Mouse (Mus musculus) intestine, postnatal 0 days (tissue): Measurements from ENCODE around the gene Slc25a23. TPM values are rescaled to one million over a fixed set of nuclear protein-coding genes. Genes with fewer than 3 reads are reported as not detected.

Experiments used
- ATAC-seq: fragments of 200-750 bp; cut with Nextera tagmentation; 2 replicates; pipeline ENCODE4 v1.8.0; 2017; ENCODE audit warnings: mild to moderate bottlenecking, moderate TSS enrichment, moderate library complexity
- H3K27ac ChIP-seq: fragments of 300-500 bp; sonication (generic); 2 replicates; pipeline ENCODE4 v1.5.1; 2014; ENCODE audit warnings: mild to moderate bottlenecking, low read depth, low read length, moderate library complexity
- H3K27me3 ChIP-seq: fragments of 300-500 bp; sonication (generic); replicated peaks from 2 replicates; pipeline ENCODE4 v1.6.1; 2014; ENCODE audit warnings: low read length, mixed read lengths; ENCODE audit not compliant: control insufficient read depth, insufficient read depth
- H3K36me3 ChIP-seq: fragments of 300-500 bp; sonication (generic); 2 replicates; pipeline ENCODE4 v1.6.1; 2014; ENCODE audit warnings: mild to moderate bottlenecking, moderate library complexity; ENCODE audit not compliant: control insufficient read depth, insufficient read depth
- H3K4me1 ChIP-seq: fragments of 300-500 bp; sonication (generic); replicated peaks from 2 replicates; pipeline ENCODE4 v1.6.1; 2014; ENCODE audit warnings: antibody characterized with exemption, low read length, mixed read lengths; ENCODE audit not compliant: control insufficient read depth, insufficient read depth
- H3K4me2 ChIP-seq: fragments of 300-500 bp; sonication (generic); replicated peaks from 2 replicates; pipeline ENCODE4 v1.6.1; 2014; ENCODE audit warnings: low read depth, mild to moderate bottlenecking, moderate library complexity
- H3K4me3 ChIP-seq: fragments of 300-500 bp; sonication (generic); 2 replicates; pipeline ENCODE4 v1.5.1; 2014; ENCODE audit warnings: low read depth, low read length
- H3K9ac ChIP-seq: fragments of 300-500 bp; sonication (generic); 2 replicates; pipeline ENCODE4 v1.6.1; 2014; ENCODE audit warnings: mild to moderate bottlenecking, low read depth, low read length
- H3K9me3 ChIP-seq: fragments of 300-500 bp; sonication (generic); 2 replicates; pipeline ENCODE4 v1.6.1; 2016; ENCODE audit warnings: mixed run types; ENCODE audit not compliant: control insufficient read depth
- CTCF ChIP-seq: sonication (generic); IDR thresholded peaks from 2 replicates; pipeline ENCODE4 v1.5.1; 2016; ENCODE audit warnings: low read depth, mild to moderate bottlenecking, control low read depth, antibody characterized with exemption, moderate library complexity
- WGBS: fragments of 180-500 bp; shearing (Covaris S2); extraction: QIAGEN DNeasy Blood & Tissue Kit; methylation state at CpG from one replicate; pipeline ENCODE4 v1.1.7; 2014; 5-methylcytosine and 5-hydroxymethylcytosine counted together
- polyA plus RNA-seq: library from polyadenylated mRNA; unstranded; fragments of >200 nt; fragmentation: Nextera tagmentation; extraction: Ambion mirVana; gene quantifications from 2 replicates; pipeline ENCODE4 v1.2.1, GENCODE M21; 2015

Gene Slc25a23
- polyA plus RNA-seq, 1 experiment from 2014 or later = 5.1 TPM

DNA sequence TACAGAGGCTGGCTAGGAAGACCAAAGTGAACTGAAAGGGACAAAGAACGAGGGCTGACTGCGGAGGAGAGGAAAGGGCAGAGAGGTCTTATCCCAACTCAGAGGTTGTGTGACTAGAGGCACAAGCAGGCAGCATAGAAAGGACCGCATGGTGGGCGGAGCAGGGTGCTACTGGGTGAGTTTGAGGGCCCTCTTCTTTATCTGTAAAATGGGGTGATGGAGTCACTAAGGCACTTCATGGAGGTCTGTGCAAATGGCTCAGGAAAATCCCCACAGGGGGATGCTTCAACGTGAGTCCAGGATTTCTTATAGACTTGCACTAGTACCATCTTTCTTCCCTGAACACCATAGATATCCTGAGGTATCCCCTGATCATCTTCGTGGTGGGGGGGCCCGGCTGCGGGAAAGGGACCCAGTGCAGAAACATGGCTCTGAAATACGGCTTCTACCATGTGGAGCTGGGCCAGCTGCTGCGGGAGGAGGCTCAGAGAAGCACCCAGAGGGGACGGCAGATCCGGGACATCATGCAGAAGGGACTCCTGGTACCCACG, 47.3 kb downstream of the Slc25a23 start:
- 78% methylated on average over 13 of the region's 13 CpGs for WGBS
- Histone ChIP-seq H3K9me3 (no peaks in the 10 kb centered on the region), H3K27ac (peak overlapping the region; percentile 75), H3K4me2 (peak overlapping the region; percentile 84), H3K4me1 (no peaks in the 10 kb centered on the region), H3K4me3 (peak overlapping the region; percentile 70), H3K27me3 (no peaks in the 10 kb centered on the region), H3K9ac (no peak overlapping the region), H3K36me3 (peaks cover 14% of the 10 kb centered on the region)
- no peak for ATAC-seq
- no peak for TF ChIP-seq CTCF

DNA sequence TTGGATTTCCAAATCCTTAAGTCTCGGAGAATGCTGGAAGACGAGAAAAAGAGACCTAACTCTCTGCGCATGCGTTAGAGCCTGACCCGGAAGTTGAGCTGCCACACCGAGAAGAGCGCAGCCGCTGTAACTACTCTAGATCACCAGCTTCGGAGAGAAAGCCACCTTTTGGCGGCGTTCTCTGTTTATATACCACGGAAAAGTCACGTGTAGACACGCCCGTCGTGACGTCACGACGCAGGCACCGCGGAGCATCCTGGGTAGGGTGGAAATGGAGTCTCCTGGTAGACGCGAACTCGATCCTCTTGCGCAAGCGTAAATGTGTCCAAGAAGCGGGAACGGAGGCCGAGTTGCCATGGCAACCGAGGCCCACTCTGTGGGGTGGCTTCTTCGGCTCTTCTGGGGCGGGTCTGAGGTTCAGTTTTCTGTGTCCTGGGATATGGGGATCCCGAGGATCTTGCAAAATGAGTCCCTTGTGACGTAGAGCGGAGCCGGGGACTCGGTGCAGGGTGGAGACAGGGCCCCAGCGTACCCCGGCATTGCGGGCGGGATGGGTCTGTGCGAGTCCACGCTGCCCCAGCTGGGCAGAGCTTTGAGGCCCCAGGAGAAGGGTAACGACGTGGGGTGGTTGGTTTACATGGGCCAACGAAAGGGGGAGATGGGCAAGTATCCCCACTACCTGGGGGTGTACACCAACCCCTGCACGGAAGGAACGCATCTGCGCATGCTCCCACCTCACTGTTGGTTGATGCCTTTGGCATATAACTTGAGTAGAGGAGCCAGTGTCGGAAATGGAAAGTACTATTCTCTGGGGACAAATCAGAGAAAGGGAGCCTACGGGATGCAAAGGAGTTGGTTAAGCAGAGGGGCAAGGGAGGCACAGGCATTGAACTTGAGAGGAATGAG, 48.2 kb downstream of the Slc25a23 start, which contains the start of the genes Gtf2f1 and Gm17949:
TSS of gene Gtf2f1 (minus strand) at position 53 of the 906 bp plus-strand sequence.
TSS of gene Gm17949 (plus strand) at position 234 of the 906 bp plus-strand sequence.
- peak within 1 kb of the TSS; percentile 89 for H3K4me2 ChIP-seq
- TF ChIP-seq CTCF = peak; percentile 35; the same call in 1 of the 2 replicates
- no peaks in the 10 kb centered on the region for H3K27me3 ChIP-seq
- H3K9me3 ChIP-seq = no peaks in the 10 kb centered on the region
- peak within 1 kb of the TSS; percentile 78 for H3K9ac ChIP-seq
- no peaks in the 10 kb centered on the region for H3K4me1 ChIP-seq
- peak within 1 kb of the TSS; percentile 75 for H3K27ac ChIP-seq
- H3K4me3 ChIP-seq = peak within 1 kb of the TSS; percentile 70
- peaks cover 23% of the 10 kb centered on the region for H3K36me3 ChIP-seq
- peak; percentile 92 for ATAC-seq
- under 1% methylated on average over 51 of the region's 51 CpGs for WGBS

DNA sequence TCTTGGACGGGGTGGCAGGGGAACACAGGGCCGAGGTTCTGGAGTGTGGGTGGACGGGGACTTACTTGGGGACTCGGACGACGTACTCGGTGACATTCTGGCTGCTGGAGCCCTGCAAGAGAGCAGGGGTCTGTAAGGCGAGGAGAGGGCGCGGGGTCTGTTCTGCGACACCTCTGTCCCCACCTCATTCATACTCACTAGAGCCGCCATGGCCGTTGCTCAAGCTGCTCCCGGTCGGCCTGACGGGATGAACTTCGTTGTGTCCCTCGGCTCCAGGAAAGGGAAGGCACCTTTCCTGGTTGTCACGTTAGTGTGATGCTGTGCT, 48.8 kb downstream of the Slc25a23 start:
- peak overlapping the region; percentile 89 for H3K4me2 ChIP-seq
- peak overlapping the region; percentile 70 for H3K4me3 ChIP-seq
- no peaks in the 10 kb centered on the region for H3K4me1 ChIP-seq
- peak; percentile 61 for ATAC-seq
- under 1% methylated on average over 19 of the region's 19 CpGs for WGBS
- H3K27me3 ChIP-seq = no peaks in the 10 kb centered on the region
- peaks cover 29% of the 10 kb centered on the region for H3K36me3 ChIP-seq
- no peak for TF ChIP-seq CTCF
- H3K9me3 ChIP-seq = no peaks in the 10 kb centered on the region
- peak overlapping the region; percentile 78 for H3K9ac ChIP-seq
- H3K27ac ChIP-seq = peak overlapping the region; percentile 73

DNA sequence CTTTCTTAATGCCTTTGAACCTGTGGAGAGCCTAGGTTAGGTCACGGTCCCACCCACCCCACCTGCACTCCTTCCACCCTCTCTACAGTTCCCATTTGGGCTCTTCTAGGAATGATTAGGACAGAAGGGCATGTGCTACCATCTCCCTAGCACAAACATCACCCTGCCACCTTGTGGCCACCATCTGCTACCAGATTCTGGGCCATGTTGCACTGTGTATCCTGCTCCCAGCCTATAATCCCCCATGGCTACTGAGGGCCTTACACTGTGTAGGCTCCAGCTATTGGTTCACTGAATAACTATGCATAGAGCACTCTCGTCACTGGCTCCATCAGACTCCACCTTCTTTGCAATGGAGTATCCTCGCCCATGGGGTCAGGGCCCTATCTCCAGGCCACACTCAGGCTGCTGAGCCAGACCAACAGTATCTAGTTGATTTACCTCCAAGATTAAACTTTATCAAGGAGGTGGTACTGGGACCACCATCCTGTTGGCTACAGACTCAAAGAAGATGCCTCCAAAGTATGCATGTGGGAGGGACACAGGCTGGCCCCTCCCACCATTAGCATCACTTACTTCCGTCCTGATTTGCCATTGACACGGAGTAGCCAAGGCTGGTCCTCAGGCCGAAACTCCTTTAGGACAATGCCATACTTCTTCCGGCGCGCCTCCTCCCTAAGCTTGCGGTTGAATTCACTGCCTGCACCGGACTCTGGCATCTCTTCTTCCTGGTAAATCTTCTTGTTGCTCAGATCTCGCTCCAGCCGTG, 52.3 kb downstream of the Slc25a23 start:
- H3K9me3 ChIP-seq = no peaks in the 10 kb centered on the region
- peaks cover 63% of the 10 kb centered on the region for H3K36me3 ChIP-seq
- WGBS = 93% methylated on average over 13 of the region's 13 CpGs
- H3K27ac ChIP-seq = no peak overlapping the region
- H3K4me3 ChIP-seq = no peak overlapping the region
- no peak overlapping the region for H3K4me2 ChIP-seq
- no peak overlapping the region for H3K9ac ChIP-seq
- TF ChIP-seq CTCF = peak; percentile 61
- H3K4me1 ChIP-seq = no peaks in the 10 kb centered on the region
- no peak for ATAC-seq
- no peaks in the 10 kb centered on the region for H3K27me3 ChIP-seq

DNA sequence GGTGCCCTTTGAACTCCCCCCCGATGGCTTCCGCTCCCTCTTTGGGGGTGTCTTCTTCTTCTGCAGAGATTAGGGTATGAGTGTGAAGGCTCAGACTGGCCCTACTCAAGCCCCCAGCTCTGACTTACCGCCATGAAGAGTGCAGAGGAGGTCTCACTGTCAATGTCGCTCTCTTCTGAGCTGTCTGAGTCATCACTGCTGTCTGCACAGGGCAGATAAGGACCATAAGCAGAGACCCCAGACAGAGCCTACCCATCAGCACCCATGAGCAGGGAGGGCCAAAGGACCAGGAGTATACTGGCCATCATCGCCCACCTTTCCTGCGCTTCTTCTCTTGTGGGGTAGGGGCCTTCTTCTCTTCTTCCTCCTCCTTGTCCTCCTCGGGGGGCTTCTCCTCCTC, 55.7 kb downstream of the Slc25a23 start:
- no peak for TF ChIP-seq CTCF
- ATAC-seq = no peak
- Histone ChIP-seq H3K36me3 (peaks cover 73% of the 10 kb centered on the region), H3K9ac (no peak overlapping the region), H3K4me2 (no peak overlapping the region), H3K9me3 (no peaks in the 10 kb centered on the region), H3K4me1 (no peaks in the 10 kb centered on the region), H3K27me3 (no peaks in the 10 kb centered on the region), H3K27ac (no peak overlapping the region), H3K4me3 (no peak overlapping the region)
- 92% methylated on average over 7 of the region's 7 CpGs for WGBS

DNA sequence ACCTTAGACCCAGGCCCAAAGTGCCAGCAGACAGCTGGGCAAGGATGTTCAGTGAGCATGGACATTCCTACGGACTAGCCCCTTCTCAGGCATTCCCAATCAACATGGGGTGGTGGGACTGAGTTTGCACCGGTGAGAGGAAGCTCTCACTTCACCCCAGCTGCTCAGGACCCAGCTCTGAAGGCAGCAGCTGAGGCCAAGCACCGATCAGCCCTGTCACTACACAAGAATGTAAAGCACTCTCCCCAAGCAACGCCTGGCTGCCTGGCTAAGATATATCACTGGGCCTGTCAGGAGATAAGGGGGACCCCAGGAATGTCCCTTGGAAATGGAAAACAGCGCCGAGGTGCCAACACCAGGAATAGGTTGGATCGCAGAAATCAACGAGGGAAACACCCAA, 58.4 kb downstream of the Slc25a23 start:
- Histone ChIP-seq H3K4me1 (0 out of 2 replicates have a peak, but pooled peaks cover 3% of the 10 kb centered on the region), H3K9me3 (no peaks in the 10 kb centered on the region), H3K36me3 (peaks cover 51% of the 10 kb centered on the region), H3K9ac (no peak overlapping the region), H3K27ac (no peak overlapping the region), H3K4me3 (no peak overlapping the region), H3K27me3 (no peaks in the 10 kb centered on the region), H3K4me2 (no peak overlapping the region)
- WGBS = 46% methylated on average over 8 of the region's 8 CpGs
- no peak for TF ChIP-seq CTCF
- ATAC-seq = no peak
